Mouse (Mus musculus) thymus, postnatal 0 days (tissue): ENCODE measurements around the gene Srarp. TPM values are rescaled to one million over a fixed set of nuclear protein-coding genes. Genes with fewer than 3 reads are reported as not detected.

Source experiments
- DNase-seq: peaks from one replicate; pipeline ENCODE4 v3.0.0-alpha.2; 2015; ENCODE audit warnings: low spot score
- polyA plus RNA-seq: library from polyadenylated mRNA; unstranded; fragments of >200 nt; fragmentation: Nextera tagmentation; extraction: Ambion mirVana; gene quantifications from 2 replicates; pipeline ENCODE4 v1.2.1, GENCODE M21; 2015

Gene Srarp
- not detected in 2 replicates for polyA plus RNA-seq

DNA sequence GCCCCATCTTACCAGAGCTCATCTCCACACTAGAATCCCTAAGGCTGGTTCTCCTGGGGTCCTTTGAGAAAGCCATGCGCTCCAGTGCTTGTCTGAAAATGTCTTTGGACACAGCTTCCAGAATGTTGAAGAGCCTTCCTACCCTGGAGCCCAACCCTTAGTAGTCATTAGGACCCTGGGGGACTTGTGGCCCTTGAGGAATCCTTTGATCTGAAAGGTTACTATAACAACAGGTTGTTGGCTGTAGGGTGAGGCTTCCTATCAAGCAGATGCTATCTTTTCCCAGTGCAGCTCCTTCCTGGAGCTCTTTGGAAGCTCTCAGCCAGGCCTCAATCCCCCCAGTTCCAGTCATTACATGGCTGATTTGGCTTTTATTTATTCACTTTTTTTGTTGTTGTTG, at the start of gene Srarp:
TSS of gene Srarp (minus strand) at position 132 of the 400 bp plus-strand sequence.
- DNase-seq: no peak

DNA sequence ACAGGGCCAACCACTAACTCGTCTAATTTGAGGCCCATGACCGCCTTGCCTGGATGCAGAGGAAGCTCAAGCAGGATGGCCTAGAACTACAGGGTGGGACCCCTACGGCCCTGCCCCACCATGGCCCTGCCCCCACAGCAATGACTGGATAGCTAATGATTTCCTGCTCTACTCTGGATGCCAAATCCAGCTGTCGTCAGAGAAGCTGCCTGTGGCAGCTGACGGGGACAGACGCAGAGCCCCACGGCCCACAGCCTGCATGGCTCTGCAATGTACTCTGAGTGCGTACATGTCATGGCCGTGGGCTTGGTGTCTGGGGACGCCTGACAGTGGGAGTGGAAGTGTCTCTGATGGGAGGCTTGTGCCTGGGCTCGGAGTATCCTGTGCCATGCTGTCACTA, 48.2 kb upstream of the Srarp start:
- DNase-seq: no peak

DNA sequence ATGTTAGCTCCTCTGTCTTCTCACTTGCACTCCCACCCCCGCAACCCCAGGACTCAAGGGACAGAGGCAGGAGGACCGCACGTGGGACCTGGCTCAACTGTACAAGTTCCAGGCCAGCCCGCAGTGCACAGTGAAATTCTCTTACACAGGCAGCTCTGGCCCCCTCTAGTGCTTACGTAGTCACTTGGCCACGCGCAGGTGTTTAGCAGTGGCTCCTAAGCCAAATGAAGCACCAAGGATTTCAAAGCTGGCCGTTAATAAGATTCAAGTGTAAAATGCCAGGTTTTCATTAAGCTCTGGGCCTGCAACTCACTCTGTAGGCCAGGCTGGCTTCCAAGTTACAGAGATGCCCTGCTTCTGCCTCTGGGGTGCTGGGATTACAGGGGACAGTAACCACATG, 43.5 kb upstream of the Srarp start:
- no peak for DNase-seq

DNA sequence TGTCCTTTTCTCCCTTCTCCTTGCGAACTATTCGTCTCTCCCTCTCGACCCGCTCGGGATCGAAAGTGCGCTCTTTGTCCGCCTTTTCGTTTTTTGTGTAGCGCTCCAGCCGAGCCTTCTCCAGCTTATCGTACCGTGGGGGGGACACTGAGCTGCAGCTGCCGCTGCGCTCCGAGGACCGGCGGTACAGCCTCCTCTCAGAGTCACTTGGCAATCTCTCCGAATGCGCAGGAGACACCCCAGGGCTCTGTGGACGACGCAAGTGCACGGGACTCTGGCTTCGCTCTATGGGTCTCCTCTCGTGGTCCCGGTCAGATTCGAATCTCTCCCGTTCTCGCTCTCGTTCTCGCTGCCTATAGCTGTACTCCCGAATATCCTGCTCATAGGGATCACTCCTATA, 42.9 kb upstream of the Srarp start:
- DNase-seq: no peak

DNA sequence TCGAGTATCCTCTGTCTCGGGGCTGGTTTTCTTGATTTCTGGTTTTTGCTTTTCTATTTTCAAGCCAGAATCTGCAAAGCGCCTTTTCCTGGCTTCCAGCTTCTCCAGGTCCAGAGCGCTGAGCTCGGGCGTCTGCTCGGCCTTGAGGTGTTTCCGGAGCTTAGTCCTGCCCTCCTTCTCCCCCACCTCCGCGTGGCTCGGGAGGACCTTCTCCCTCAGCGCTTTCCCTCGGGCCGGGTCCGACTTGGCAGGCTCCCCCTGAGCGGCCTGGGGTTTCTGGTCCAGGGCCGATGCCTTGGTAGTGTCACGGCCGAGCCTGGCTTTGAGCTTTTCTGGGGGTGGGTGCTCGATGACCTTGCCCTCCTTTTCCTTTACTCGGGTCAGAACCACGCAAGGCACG, 42.3 kb upstream of the Srarp start:
- no peak for DNase-seq

DNA sequence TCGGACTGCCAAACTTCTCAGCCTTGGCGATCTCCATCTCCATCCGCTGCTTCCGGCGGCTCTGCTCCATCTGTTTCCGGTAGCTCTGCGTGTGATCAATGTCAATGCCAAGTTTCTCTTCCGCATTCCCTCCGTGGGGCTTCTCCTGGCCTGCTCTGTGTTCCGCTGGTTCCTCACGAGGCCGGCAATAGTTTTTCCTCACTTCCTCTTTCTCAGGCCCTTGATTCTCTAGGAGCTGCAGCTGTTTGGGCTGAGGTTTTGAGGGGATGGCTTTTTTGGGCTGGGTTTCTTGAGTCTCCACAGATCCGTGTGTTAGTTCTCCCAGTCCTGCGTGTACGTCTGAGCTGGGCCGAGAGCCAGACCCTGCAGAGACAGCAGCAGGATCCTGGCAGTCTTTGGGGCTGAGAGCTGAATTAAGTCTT, 41.8 kb upstream of the Srarp start:
- DNase-seq: peak; percentile 5

DNA sequence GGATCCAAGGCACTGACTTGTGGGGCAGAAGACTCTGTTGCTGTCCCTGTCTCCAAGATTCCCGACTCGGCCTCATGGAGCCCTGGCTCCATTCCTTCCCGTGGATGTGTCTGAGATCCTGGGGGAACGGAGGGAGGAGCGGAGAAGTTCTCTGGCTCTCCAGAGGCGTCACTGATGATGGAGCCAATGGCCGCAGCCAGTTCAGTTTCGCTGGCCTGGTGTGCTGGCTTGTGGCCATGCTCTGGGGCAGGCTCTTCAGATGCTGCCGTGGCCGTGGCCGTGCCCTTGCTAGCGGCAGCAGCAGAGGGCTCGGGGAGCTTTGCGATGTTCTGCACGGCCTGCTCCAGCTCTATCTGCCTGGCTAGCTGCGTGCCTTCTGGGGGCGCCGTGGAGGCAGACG, 38.5 kb upstream of the Srarp start:
- no peak for DNase-seq

DNA sequence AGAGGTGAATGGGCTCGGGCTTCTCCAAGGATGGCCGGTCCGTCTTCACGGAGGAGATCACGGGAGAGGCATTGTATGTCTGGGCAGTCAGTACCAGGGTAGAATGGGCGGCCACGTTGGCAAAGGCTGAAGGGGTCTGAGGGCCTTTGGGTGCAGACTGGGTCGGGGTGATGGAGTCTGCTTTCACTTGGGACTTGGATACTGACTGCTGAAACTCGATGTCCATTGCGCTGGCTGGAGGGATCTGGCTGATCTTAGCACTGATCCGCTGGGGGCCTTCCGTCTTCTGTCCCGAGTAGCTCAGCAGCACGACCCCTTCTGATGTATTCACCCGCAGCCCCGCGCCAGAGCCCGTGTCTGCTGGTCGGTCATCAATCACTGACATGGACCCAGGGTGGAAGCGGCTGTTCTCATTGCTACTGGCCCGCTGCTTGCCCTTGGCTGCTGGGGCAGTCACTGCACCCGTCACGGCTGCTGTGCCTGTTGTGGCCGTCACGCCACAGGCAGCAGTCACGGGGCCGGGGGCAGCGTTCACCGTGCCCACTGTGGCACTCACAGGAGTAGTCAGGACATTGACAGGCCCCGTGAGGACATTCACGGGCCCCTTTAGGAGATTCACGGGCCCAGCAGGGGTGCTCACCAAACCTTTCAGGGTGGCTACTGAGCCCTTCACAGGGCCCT, 36.9 kb upstream of the Srarp start:
- DNase-seq: no peak

DNA sequence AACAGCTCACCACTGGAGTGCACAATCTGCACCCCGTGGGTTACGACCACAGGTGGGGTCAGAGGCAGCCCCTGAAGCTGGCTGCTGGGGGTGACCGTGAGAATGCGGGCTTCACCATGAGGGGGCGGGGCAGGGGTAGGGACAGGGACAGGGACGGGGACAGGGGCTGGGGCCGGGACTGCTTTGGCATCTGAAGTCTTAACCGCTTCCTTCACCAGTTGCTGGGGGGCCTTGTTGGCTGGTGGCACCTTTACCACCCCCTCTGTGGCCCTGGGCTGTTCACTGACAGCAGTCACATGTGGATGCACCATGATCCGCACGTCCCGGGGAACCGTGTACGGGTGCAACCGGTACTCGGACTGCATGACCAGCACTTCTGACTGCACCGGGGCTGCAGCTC, 35.6 kb upstream of the Srarp start:
- DNase-seq: no peak

DNA sequence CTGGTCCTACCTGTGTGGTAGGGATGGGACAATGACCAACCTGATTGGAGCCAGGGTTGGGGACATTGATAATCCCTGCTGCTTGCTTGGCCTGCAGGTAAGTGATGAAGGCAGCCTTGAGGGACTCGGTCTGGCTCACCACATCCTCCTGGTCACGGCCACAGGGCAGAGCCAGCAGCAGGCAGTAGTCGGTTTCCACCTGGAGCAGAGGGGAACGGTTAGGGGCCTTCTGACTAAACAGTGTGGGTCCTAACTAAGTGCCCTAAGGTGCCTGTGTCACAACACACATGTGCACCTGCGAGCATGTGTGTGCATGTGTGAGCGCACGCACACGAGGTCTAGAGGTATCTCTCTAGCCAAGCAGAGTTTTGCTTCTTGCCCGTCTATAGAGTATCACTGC, 33.4 kb upstream of the Srarp start:
- DNase-seq: no peak

DNA sequence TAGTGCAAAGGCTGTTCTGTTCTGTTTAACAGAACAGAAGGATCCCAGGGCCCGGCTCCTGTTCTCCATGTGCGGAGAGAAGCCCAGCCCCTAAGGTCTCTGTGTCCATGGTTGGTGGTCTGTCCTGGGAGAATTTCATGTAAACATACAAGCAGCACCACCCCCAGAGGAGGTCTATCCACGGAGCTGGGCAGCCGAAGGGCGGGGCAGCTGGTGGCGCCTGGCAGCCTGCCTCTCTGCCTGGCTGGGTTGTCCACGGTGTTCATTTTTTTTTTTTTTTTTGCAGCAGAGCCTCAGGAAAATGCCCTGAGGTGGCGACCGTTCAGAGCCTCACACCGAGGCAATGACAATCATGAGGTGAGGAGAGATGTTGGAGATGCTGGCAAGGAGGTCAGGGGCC, 32.7 kb upstream of the Srarp start:
- no peak for DNase-seq

DNA sequence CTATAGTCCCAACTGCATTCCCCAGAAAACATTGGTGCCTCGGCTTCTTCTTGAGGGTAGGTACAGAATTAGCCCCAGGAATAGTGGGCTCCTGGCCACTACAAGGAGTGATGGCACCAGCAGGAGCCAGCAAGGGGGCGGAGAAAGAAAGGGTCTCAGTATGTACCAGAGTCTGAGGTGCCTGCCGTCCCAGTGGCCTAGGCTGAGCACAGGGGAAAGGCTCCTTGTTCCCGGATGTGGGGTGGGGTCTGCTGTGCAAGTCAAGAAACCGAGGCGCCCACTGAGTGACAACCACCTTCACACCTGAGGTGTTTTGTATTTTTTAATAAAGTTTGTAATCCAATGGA, 31.6 kb upstream of the Srarp start:
- DNase-seq: no peak

DNA sequence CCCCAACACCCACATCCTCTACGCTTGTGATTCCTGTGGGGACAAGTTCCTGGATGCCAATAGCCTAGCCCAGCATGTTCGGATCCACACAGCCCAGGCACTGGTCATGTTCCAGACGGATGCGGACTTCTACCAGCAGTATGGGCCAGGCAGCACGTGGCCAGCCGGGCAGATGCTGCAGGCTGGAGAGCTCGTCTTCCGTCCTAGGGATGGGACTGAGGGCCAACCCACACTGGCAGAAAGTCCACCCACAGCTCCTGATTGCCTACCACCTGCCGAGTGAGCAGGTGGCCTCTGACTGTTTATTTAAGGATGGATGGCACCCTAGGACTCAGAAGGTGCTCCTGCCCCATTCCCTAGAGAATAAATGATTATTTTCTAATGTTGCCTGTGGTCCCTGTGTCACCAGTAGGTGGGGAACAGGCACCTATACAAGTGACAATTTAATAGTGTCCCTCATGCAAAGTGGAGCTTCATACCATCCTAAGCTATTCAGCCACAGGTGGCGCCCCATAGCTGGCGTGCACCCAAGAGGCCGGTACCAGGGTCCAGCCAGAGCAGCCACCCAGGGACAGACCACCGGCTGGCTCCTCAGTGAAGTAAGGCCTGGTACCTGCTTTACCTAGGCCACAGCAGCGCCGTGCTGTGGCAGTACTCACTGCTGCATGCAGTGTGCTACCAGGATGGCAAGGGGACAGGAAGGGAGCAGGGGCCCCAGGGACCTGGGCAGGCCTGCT, 31.1 kb upstream of the Srarp start:
- no peak for DNase-seq

DNA sequence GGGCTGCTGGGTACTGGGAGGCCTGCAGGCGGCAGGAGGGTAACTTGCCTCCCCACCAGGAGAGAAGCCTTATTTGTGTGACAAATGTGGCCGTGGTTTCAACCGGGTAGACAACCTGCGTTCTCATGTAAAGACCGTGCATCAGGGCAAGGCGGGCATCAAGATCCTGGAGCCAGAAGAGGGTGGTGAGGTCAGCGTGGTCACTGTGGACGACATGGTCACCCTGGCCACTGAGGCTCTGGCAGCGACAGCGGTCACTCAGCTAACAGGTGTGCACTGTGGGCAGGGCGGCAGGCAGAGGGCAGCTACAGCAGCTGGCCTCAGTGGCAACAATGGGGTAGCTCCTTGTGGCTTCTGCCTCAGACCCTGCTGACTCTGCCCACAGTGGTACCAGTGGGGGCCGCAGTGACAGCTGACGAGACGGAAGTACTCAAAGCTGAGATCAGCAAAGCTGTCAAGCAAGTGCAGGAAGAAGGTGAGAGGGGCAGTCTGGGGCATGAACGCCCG, 30.4 kb upstream of the Srarp start:
- DNase-seq: no peak

DNA sequence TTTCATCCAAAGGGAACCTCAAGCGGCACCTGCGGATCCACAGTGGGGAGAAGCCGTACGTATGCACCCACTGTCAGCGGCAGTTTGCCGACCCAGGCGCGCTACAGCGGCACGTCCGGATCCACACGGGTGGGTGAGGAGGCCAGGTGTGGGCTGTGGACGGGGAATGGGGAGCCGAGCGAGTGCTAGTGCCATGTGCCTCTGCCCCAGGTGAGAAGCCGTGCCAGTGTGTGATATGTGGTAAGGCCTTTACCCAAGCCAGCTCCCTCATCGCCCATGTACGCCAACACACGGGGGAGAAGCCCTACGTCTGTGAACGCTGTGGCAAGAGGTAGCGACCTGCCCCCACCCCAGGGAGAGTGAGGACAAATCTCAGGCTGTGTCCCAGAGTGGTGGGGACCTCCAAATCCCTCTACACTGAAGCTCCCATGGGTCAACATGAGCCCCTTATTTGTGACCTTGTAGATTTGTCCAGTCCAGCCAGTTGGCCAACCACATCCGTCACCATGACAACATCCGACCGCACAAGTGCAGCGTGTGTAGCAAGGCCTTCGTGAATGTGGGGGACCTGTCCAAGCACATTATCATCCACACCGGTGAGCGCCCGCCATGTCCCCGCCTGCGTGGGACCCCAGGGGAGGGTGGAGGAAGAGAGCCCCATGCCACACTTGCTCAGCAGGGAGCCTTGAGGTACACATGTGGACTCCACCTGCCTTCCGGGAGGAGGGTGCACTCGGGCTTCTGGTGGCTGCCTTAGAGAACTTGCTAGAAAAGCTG, 29.8 kb upstream of the Srarp start:
- no peak for DNase-seq

DNA sequence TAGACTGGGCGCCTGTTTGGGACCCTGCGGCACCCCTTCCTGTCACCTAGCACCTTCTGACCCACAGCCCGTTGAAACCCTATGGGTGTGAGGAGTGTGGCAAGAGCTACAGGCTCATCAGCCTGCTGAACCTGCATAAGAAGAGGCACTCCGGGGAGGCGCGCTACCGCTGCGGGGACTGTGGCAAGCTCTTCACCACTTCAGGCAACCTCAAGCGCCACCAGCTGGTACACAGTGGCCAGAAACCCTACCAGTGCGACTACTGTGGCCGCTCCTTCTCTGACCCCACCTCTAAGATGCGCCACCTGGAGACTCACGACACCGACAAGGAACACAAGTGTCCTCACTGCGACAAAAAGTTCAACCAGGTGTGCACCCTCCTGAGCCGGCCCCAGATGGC, 28.8 kb upstream of the Srarp start:
- no peak for DNase-seq

DNA sequence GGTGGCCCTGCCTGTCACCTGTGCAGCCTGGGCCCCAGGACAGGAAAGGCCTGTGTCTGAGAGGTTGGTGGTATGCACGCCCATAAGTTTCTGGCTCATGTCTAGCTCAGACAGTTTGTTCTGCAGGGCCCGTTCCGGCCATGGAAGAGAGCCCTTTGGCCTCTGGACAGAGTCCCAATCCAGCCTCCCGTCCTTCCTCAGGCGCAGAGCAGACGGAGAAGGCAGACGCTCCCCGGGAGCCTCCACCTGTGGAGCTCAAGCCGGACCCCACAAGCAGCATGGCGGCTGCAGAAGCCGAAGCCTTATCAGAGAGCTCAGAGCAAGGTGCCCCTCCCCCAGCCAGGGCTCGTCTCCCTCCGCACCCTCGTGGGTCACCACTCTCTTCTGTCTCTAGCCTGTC, 27.6 kb upstream of the Srarp start:
- no peak for DNase-seq

DNA sequence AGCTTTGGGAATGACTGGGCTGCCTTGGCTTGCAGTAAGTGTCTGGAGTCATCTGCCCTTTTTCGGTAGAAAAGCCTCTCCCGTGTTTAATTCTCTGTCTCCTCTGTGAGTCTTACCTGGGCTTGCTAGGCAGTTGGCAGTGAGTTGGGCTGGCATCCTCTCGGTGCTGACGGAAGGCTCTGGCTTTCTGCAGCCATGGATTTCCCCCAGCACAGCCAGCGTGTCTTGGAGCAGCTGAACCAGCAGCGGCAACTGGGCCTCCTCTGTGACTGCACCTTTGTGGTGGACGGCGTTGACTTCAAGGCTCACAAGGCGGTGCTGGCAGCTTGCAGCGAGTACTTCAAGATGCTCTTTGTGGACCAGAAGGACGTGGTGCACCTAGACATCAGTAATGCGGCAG, 25.7 kb upstream of the Srarp start:
- DNase-seq: no peak

DNA sequence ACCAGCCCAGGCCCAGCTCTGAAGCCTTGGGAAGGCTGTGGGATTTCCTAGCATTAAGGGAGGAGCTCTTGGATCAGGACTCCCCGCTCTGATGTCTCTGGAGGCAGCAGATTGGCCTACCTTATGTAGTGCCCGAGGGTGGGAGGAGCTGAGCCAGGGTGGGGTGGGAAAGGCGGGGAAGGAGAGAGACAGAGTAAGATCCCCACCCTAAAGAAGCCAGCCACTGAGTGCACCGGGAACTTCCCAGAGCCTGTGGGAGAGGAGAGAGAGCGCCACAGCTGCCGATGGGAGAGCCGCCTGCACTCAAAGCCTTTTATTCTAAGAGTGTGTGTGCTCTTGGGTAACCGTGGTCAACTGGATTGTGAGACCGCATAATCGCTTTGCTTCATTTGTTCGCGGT, 25.2 kb upstream of the Srarp start:
- DNase-seq: no peak

DNA sequence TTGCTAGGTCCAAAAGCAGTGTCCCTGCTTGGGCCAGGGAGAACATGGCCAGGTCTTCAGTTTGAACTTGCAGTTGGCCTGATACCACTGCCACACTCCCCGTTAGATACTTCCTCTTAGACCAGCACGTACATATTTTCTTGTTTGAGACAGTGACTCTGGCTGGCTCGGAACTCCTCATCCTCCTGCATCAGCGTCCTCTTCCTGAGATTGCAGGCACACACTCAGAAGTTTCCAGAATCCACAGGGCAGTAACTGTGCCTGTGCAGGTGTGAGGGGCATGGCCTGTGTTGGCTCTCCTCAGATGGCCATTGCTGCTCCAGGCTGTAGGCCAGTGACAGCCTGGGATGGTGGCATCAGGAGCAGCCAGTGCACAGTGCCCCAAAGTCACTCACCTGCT, 24.6 kb upstream of the Srarp start:
- no peak for DNase-seq

DNA sequence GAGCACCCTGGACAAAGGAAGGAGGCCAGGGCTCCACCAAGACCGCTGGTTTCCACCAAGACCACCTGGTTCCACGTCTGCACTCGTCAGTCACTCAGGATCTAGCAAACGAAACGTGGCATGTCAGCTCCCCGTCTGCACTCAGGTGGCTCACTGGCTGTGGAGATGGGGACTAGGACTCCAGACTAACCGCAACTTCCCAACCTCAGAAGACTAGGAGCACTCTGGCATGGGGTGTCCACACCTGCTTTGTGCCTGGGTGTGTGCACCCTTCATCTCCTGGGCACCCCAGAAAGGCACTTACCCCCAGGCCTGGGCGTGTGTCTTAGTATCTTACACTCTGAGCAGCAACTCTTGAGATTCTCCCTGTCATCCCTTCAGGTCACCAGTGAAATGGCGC, 23.9 kb upstream of the Srarp start:
- no peak for DNase-seq

DNA sequence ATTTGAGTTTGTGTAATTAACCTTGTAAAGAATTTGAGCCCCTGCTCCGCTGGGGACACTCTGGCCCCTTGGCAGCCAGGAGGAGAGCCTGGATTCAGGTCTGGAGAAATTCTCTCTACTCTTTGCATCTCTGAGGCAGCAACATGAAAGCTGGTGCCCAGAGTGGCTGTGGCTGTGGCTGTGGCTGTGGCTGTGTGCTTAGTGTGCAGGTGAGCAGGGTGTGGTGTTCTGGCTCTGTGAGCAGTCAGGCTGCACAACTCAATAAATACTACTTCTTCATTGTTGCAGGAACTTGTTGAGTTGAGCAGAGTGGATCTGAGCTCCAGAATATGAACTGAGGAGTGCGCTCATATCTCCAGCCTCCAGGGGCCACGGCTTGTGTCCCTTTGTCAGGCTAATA, 23.0 kb upstream of the Srarp start:
- no peak for DNase-seq
